Mouse (Mus musculus): ENCODE measurements around the gene Ablim1.

Ablim1 gene

DNA sequence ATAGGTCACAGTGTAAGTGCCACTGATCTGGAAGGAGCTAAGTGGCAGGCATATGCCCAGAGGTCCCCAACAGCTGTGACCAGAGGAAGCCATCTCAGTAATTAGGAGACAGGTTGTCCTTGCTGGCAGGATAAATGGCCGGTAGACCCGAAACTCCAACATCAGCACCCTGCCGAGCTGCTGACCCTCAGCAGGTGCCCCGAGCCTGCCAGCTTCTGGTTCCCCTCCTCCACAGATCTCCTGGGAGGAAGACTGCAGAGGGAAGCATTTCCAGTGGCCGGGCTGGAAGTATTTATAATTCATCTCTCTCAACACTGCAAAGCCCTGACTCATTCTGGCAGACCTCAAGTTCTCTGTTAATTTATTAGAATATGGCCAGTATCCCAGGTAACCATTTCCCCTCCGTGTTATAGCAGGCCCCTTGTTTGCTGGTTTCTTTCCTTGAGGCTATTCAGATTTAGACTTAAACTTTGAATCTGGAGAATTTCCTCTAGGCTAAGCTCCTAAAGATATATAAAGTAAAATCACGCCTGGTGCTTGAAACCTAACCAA is 93.0 kb downstream of the Ablim1 start:
- ATAC-seq (ENCODE audit: low TSS enrichment), result no peak

DNA sequence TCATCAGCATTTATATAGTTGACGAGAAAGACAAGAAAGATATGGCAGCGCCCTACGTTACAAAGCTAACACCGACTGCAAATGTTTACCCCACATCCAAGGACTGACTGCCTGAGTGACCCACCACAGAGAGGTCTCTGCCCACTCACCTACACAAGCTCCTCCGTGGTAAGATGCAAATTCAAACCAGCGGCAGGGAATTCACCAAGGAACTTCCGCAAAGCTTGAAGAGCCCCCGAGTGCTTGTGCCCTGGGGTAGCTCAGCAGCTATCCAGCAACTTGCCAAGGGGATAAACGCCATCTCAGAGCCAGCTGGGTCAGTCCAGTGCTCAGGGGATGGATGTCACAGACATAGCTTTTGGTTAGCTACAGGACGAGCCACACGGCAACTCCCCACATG is 95.0 kb downstream of the Ablim1 start:
- no peak for ATAC-seq (ENCODE audit: low TSS enrichment)

DNA sequence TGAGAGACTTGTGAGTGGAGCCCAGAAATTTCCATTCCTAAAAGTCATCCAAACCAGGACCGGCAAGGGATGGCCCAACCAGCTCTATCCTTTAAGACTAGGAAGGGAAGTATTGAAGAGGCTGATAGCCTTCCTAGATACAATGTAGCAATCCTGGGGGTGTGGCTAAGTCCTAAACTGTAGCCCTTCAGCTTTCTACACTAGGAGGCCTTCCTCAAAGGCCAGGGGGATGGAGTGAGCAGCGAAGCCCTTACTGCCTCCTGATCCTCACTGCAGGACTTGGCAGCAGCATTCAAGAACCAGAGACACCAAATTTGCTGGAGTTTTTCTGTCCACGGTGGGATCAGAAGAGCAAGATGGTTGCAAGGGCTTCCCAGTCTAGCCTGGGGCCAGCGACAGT is 97.6 kb downstream of the Ablim1 start:
- no peak for ATAC-seq (ENCODE audit: low TSS enrichment)

DNA sequence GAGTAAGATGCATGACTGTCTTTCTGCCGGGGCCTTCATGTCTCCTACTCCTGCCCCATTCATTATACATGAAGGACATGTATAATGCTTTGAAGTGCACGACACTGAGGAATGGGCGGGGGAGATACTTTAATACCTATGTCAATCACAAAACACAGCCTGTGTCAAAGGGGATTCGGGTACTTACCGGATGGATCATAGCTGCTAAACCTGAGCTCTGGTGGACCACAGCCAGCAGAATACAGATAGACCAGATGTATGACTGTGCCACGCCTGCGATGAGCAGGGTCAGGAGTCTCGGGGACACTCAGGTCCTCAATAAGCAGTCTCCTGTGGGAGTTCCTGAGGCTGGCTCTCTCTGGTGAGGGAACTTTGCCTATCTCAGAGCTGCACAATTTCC is 99.2 kb downstream of the Ablim1 start:
- ATAC-seq (ENCODE audit: low TSS enrichment), result no peak

DNA sequence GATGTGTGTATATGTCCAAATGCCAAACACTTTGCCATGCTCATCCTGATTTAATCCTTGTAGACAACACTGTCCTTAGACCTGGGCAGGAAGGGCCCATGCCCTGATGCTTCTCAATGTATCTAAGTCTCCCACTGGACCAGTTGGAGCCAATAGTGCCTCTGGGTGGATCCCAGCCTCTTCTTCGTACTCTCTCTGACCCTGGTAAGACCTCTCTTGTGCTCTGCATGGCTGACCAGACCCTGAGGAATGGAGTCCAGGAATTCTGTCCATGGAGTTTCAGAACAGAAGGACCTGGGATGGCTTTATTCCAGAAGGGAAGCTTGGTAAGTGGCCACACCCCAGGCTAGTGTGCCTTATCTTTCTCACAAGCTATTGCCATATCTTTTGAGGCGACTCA is 102.3 kb downstream of the Ablim1 start:
- no peak for ATAC-seq (ENCODE audit: low TSS enrichment)

DNA sequence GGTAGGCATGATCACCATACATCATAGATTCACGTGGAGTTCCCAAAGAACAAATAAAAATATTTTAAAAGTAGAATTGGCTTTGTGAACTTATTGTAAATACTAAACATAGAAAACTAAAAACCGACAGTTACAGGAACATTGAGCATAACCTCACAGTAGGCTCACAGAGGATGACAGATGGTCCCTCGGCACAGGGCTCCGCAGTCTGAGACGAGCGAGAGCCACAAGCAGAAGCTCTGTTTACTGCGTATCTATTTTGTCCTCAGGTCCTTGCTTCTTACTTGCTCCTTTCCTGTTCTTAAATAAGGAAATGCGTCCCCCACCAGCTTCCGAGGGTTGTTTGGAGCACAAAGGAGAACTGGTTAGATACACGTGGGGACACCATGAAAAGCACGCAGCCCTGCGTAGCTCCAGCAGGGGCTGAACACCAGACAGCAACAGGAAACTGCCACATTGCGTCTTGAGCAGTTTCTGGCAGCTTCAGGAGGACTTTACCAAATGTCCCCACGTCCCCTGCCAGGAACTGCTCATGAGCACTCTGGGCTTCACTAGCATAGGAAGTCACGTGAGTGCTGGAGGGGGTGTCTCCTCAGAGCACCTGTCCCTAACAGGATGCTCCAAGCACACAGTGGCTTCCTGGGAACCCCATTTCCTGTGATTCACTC is 103.1 kb downstream of the Ablim1 start:
- ATAC-seq (ENCODE audit: low TSS enrichment), result peak; percentile 82

DNA sequence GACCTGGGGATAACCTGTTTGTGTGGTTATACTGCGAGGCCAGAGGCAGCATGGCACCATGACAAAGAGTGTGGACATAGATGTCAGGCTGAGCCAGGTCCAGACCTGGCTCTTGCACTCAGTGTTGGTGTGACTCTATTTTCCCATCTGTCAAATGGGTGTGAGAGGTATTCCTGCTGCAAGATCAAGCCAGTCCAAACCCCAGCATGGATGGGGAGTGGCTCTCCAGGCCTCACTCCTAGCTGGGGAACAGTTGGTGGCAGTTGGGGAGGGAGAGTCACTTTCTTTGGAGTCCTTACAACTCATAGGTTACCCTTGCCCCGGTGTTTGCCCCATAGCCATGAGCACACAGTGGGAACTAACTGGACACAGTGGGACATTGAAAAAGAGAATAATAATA is 103.8 kb downstream of the Ablim1 start:
- no peak for ATAC-seq (ENCODE audit: low TSS enrichment)

DNA sequence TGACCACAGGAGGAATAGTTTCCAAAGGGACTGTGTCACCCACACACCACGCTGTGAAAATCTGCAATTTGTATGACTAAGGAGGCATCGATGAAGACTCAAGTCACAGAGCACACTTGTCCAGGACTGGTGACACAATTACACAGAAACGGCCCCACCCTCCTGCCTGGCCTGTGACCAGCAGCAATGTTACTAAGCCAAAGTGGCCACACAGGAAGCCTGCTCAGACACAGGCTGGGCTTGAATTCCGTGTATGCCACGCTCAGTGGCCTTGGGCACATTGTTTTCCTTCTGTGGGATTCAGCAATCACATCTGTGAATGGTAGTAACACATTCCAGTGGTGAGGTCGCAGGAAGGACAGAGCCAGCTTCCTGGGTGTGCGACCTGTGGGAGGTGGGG is 110.6 kb downstream of the Ablim1 start:
- ATAC-seq (ENCODE audit: low TSS enrichment), result no peak

DNA sequence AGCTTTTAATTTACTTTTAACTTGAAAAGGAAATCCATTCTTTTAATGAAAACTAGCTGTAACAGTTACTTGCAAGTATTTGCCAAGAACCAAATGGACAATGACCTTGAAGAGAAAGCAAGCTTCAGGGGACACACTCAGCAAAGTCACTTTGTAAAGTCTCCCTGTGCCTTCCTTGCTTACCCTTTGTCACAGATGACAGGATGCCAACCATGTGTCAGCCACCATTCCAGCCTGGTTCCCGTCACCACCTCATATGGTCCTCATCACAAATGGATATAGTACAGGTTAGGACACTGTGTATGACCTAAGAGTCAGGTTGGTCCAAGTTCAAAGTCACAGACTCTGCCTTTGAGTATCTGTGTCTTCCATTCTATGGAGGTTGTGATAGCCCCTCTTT is 112.2 kb downstream of the Ablim1 start:
- ATAC-seq (ENCODE audit: low TSS enrichment), result no peak

DNA sequence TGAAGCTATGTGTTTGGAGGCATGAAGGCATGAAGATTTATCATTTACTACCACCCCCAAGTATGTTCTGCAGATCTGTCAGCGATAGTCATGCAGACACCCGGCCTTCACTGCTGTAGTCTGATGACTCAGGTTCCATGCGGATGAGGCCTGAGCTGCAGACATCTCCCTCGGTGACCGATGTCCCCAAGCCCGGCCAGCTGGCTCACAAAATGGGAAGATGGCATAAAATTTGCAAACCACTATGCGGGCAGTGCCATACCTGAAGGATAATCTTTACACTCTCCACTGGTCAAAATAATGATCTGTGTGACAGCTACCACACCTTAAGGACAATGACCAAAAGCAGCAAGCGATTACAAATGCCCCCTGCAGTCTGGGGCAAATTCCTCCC is 113.6 kb downstream of the Ablim1 start:
- no peak for ATAC-seq (ENCODE audit: low TSS enrichment)

DNA sequence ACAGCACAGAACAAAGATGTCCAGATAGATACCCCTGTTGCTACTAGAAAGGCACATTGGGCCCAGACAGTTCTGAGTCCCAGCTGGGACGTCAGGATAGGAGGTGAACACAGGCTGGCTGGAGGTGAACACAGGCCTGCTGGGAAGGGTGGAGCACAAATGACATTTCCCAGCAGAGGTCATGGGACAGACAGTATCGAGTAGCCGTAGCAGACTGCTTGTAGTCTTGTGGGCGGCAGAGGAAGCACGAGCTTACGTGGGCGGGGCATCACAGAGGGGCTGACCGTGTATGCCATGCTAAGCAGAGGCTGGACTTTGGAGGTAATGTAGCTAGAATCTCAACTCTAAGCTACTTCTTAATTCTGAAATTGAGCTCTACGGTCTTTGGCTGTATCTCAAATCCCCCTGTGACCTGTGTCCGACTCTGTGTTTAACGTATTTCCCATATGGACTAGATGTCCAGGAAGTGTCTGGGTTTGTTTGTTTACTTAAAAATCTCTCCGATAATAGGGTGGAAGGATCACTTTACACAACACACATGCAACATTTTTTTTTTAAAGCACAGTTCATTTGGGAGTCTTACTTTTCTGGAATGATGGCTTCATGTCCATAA is 114.1 kb downstream of the Ablim1 start:
- ATAC-seq (ENCODE audit: low TSS enrichment), result no peak

DNA sequence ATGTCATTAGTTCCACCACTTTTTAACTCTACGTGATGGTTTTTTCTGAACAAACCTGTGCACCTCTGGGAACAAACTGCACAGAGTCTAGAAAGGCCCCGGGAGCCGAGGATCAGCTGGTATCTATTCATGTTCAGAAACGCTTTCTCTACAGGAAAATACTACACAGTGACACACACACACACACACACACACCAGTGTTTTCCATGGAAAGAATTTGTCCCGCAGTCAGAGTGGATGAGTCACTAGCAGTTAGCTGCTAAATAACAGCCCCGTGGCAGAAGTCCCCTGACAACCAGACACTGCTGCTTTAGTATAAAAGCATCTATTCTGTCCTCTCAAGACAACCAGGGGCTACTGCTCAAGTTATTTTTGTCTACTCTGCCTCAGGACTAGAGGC is 115.4 kb downstream of the Ablim1 start:
- 0 out of 2 replicates have a peak, but pooled peaks have one; percentile 13 for ATAC-seq (ENCODE audit: low TSS enrichment)

DNA sequence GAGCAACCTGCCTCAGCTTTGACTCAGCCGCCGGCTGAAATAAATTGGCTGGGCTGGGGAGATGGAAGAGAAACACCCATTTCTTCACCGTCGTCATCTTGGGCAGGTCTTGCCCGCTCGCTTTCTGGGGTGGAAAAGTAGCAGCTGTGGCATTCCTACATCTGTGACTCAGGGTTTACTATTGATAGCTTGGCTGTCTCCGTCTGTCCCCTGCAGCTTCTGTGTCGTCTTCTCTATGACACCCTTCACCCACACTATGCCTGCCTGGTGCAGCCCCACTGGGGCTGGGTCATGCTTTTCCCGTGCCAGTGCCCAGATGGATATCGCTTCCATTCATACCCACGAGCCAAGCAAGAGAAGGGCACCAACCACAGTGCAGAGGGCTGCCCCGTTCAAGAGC is 116.2 kb downstream of the Ablim1 start:
- peak; percentile 56 for ATAC-seq (ENCODE audit: low TSS enrichment)

DNA sequence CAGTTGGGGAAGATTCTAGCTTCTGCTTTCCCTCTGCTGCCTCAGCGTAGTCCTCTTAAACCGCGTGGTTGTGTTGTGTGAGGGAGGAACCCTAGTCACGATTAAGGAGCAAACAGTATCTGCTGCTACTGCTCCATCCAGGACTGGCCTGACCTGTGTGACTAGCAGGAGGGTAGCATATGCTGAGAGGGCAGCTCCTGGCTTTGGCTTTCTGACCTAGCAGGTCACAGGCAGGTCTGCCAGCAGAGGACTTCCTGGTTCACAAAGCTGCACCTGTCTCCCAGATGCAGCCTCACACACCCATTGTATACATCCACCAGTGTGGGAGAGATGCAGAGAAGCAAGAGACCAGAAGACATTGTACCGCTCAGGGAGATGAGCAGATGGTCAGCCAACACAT is 116.7 kb downstream of the Ablim1 start:
- ATAC-seq (ENCODE audit: low TSS enrichment), result peak; percentile 28; the same call in 1 of the 2 replicates

DNA sequence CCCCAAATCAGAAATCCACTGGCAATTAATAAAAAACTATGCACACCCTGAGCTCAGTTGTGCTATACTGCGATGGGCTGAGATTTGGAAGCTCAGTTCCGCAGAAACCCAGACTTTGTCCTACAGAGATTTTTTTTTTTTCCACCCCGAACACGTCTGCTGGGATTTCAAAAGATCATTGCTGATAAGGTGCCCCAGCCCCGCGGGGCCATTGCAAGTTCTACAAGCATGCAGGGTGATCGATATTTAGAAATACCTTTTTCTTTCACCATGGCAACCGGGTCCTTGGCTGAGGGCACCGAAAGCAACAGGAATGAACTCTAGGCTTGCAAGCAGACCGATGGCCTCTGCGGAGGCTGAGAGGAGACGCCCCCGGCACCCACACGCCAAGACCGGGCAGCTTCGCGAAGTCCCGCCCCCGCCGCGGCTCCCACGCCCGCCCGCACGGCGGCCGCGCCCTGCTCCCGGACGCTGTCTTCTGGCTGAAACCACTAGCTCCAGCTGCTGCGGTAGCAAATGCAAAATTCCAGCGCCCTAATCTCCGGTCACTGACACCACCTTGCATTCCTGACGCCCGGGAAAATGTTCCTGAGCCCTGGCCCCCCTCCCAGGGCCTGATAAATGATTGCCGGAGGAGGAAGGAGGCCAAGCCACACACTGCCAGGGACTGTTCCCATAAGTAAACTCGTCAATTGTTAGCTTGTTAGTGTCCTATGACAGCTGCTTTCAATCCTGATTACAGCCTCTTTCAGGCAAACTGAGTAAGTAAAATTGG is 117.5 kb downstream of the Ablim1 start:
- ATAC-seq (ENCODE audit: low TSS enrichment), result no peak

DNA sequence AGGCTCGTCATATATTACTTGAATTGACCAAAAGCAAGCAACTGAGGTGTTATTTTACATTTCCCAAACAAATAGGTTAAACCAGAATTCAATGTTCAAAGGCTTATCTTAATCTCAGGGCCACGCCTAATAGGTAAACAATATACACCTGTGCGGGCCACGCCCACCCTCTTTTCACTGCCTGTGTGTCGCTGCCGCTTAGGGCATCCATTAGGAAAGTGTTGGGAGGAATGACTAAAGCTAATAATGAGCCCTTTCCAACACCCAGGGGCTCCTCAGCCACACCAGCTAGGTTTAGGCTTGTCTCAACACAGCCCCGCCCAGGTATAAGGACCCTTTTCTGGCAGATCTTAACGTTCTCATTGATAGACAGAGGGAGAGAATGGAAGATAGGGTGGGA is 118.1 kb downstream of the Ablim1 start:
- no peak for ATAC-seq (ENCODE audit: low TSS enrichment)

DNA sequence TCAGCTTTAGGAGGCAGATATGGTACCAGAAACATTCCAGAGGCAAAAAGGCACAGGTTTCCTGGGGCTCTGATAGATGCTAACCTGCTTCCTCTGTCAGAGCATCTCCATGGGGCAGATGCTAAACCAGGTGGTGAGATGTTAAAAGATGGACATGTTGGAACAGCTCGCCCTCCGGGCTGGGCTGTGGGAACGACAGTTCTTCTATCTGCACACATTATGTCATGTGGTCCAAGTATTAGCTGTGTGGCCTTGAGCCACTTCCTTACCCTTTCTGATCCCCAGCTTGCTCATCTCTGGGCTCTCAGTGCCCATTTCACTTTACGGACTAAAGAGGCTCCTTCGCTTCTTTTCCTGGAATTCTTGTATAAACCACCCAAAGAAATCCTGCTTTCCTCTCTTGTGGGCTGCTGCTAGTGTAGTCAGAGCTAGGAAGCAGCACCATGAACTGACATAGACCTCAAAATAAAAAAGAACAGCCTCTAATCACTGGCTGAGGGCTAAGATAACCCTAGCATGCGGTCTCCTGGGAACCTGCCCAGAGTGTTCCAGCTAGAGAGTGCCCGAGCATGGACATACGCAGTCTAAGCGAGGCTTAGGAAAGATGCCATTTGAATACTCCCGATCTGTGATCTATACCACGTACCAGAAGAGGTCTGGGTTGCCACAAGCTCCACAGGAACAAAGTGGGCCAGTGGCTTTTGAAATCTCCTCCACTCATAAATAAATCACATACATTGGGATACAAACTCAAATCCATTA is 119.4 kb downstream of the Ablim1 start:
- ATAC-seq (ENCODE audit: low TSS enrichment), result no peak

DNA sequence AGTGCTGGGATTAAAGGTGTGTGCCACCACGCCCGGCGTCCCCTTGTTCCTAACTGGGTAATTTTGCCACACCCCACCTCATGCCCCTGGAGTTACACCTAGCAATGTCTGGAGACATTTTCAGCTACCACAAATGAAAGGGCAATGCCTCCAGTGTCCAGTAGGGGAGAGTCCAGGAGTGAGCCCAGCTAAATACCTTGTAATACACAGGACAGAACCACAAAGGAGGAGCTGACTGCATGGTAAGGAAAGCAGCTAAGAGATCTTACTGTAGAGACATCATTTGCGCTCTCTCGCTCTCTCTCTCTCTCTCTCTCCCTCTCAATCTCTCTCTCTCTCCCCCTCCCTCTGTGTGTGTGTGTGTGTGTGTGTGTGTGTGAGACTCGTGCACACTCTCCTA is 120.8 kb downstream of the Ablim1 start:
- ATAC-seq (ENCODE audit: low TSS enrichment), result no peak

DNA sequence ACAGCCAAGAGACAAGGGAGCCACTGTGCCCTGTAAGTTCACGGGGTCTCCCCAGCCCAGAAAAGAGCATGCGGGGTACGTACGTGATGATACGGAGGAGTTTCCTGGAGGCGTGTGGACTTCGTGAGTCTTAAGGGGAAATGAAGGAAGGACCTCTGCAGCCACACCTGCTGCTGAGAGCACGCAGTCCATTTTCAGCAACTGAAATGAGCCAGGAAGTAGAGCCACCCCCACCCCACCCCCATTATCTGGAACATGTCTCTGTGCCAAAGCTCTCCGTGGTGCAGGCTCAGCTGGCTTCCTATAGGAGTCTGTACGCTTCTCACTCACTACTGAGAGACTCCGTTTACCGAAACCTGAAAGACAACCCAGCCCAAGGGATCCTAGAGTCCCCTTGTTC is 121.3 kb downstream of the Ablim1 start:
- peak; percentile 35 for ATAC-seq (ENCODE audit: low TSS enrichment)

DNA sequence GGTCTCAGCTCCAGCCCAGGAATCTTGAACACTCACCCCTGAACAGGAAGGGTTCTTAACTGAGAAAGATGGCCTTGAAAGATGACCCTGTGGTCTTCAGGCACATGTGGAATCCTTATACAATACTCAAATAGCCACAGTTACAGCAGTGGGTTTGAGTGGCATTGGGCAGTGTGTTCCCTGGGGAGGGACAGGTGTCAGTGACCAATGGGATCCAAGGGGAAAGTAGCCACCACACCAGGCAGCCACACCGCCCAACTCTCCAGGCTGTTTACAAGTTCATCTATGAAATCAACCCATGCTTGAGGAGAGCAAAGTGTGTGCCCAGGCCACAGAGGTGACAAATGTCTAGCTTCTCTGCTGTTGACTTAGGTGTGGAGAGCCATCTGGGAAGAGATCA is 123.6 kb downstream of the Ablim1 start:
- no peak for ATAC-seq (ENCODE audit: low TSS enrichment)

DNA sequence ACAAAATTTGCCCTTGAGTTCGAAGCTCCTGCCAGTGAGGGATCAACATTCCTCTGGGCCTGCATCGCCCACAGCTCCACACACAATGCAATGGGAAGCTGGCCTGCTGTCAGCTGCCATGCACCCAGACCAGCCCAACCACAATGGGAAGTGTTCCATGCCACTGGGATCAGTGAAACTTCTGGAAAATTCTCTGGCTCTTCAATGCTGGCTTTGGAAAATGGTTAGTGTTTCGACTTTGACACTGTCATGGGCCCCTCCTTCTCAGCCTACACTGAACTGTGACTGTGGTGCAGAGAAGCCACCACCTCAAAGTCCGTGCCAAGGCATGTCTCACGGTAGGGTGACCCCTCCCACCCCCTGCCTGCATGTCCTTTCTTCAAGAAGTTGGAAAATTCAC is 125.3 kb downstream of the Ablim1 start:
- no peak for ATAC-seq (ENCODE audit: low TSS enrichment)

DNA sequence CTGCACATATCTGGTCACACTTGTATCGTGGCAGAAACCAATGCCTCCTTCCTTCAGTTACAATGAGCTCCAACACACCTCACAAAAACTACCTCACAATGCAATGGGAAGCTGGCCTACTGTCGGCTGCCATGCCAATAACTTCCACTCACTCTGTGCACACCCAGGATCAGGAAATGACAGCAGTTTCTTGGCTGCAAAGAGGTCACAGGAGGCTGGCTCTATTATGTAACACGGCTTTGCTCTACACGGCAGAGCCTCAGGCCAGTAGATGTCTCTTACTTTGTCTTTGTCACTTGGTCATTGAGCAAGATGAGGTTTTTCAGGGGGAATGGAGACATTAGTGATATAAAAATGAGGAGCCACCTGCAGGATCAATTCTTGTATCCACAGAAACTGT is 126.2 kb downstream of the Ablim1 start:
- no peak for ATAC-seq (ENCODE audit: low TSS enrichment)
